Mouse (Mus musculus) gastrocnemius, adult 2 months (tissue): ENCODE measurements around the gene Rad51b. TPM values are rescaled to one million over a fixed set of nuclear protein-coding genes. Genes with fewer than 3 reads are reported as not detected.

Experiments
- DNase-seq: peaks from one replicate; pipeline ENCODE4 v3.0.0; 2022
- H3K27ac ChIP-seq: fragments of 200-600 bp; 2 replicates; pipeline ENCODE4 v1.8.1; 2022; ENCODE audit warnings: mild to moderate bottlenecking
- H3K4me3 ChIP-seq: fragments of 200-600 bp; 2 replicates; pipeline ENCODE4 v1.8.1; 2022; ENCODE audit warnings: mild to moderate bottlenecking, moderate library complexity
- CTCF ChIP-seq: fragments of 200-600 bp; IDR thresholded peaks from 2 replicates; pipeline ENCODE4 v1.8.1; 2022; ENCODE audit warnings: antibody characterized with exemption, mild to moderate bottlenecking, moderate library complexity
- intact Hi-C: fragments of 180-260 bp; cut with DNase I; formaldehyde crosslinking; loops from one replicate; pipeline ENCODE4 v1.15.1; 2025
- total RNA-seq, 2 experiments: library from RNA; stranded (reverse); gene quantifications; 2 replicates each; pipeline ENCODE4 v1.2.3; 2021

The Rad51b gene
- total RNA-seq, 2 experiments from 2014 or later: 0.11 TPM; not detected in 1

GRCm38 (mm10) chr12:79719091-79719846, 422.2 kb downstream of the Rad51b start:
- no peak for TF ChIP-seq CTCF
- intact Hi-C loops: no loop called here
- Histone ChIP-seq H3K4me3 (no peak overlapping the region), H3K27ac (no peak overlapping the region)
- no peak for DNase-seq

DNA sequence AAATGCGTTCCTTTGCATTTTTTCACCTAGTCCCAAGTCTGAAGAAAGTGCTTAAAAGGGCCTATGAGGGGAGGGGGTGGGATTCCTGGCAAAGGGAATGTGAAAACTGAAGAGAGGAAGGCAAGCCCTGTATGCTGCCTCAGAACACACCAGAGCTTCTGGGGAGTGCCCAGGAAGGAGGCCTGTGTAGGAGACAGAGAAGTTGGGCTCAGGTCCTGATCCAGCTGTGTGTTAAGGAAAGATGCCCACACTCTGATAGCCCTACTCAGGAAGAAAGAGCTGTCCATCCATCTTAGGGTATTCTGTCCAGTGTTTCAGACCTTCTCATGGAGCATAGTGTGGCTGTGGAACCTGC, 422.7 kb downstream of the Rad51b start:
- no peak overlapping the region for H3K27ac ChIP-seq
- TF ChIP-seq CTCF: no peak

DNA sequence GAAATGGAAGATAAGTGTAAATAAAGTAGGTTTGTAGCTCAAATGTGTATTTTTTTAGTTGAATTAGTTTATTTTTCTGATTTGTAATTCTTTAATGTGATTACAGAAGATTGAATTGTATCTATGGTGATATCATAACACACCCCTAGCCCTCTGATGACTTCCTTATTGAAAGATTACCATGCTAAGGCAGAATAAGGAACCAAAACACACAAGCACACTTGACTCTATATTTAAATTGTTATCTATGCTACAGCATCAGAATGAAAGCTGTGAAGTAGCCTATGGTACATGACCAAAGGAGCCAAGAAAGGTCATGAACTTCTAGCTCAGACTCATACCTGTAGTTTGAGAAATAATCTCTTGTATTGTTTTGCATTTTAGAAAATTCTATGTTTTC, 427.8 kb downstream of the Rad51b start:
- DNase-seq: no peak
- TF ChIP-seq CTCF: no peak
- intact Hi-C loops: no loop called here
- Histone ChIP-seq H3K4me3 (no peak overlapping the region), H3K27ac (peak overlapping the region; percentile 61)

More for the DNA sequence above, 422.7 kb downstream of the Rad51b start:
- DNase-seq: no peak
- H3K4me3 ChIP-seq: no peak overlapping the region
- intact Hi-C loops: no loop called here

- DNase-seq: no peak
- TF ChIP-seq CTCF: no peak
- intact Hi-C loops: no loop called here
- Histone ChIP-seq H3K27ac (peak overlapping the region; percentile 66; the same call in 1 of the 2 replicates), H3K4me3 (no peak overlapping the region)
These were observed 428.6 kb downstream of the Rad51b start for GRCm38 (mm10) chr12:79725711-79726110.

DNA sequence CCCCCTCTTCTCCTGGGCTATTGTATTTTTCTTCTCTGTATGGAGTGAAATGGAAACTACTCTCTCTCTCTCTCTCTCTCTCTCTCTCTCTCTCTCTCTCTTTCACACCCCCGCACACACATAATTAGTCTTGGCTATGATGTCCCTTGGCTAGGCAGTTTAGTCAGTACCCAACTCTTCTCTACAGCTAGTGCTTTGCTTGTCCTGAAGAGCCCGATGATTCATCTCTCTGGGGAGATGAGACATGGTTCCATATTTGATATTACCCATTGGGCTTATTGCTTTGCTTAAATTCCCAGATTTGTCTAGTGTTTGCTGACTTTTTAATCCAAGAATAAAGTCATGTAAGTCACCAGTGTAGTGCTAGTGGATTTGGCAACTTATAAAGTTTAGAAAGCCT, 429.0 kb downstream of the Rad51b start:
- Histone ChIP-seq H3K27ac (peak overlapping the region; percentile 31), H3K4me3 (no peak overlapping the region)
- no peak for TF ChIP-seq CTCF
- intact Hi-C loops: no loop called here
- DNase-seq: no peak

DNA sequence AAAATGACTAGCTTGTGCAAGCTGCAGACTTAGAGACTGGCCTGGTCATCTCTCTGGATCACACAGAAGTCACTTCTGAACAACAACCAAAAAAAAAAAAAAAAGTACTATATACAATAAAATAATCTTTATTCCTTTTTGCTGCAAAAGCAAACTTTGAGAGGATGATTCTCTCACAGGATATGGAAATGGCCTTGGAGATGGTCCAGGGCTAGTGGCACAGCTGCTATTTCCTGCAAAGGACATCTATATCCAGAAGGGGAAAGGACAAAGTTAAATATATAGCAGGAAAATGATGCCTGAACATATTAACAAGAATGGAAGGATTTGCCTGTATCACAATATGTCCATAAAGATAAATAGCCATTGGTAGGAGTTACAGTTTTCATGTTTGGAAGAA, 429.9 kb downstream of the Rad51b start:
- no peak overlapping the region for H3K4me3 ChIP-seq
- no peak for TF ChIP-seq CTCF
- DNase-seq: no peak
- peak overlapping the region; percentile 31; the same call in 1 of the 2 replicates for H3K27ac ChIP-seq
- intact Hi-C loops: no loop called here

- intact Hi-C loops: no loop called here
- TF ChIP-seq CTCF: no peak
- DNase-seq: peak; percentile 32
- Histone ChIP-seq H3K27ac (no peak overlapping the region; the same call in 1 of the 2 replicates), H3K4me3 (no peak overlapping the region)
These were observed 432.9 kb downstream of the Rad51b start for GRCm38 (mm10) chr12:79729926-79730506.

GRCm38 (mm10) chr12:79731905-79732304, 434.8 kb downstream of the Rad51b start:
- Histone ChIP-seq H3K4me3 (no peak overlapping the region), H3K27ac (peak overlapping the region; percentile 63)
- TF ChIP-seq CTCF: no peak
- DNase-seq: no peak
- intact Hi-C loops: no loop called here

- H3K4me3 ChIP-seq: no peak overlapping the region
- intact Hi-C loops: no loop called here
- no peak for TF ChIP-seq CTCF
- no peak for DNase-seq
- peak overlapping the region; percentile 63 for H3K27ac ChIP-seq
These were observed 435.5 kb downstream of the Rad51b start for GRCm38 (mm10) chr12:79732355-79733115.

DNA sequence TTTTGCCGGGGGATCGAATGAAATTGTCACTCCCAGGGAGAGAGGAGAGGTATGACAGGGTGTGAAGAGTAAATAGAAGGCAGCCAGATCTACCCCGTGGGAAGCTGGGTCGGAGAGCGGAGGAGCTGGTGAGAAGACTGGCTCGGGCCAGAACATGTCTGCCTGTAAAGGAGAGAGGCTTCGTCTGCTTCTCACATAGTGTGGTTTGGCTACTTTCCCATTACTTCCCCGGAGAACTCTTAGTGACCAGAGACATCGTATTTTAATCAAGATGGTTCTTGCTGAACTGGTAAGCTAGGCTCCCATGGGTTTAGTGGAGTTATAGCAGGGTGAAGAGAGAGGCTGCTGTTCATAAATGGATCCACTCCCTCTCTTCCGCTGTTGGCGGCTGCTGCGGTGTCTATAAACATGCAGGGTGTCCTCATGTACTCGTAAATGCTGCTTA, 438.3 kb downstream of the Rad51b start:
- peak overlapping the region; percentile 71 for H3K27ac ChIP-seq
- intact Hi-C loops: no loop called here
- DNase-seq: no peak
- no peak overlapping the region for H3K4me3 ChIP-seq
- no peak for TF ChIP-seq CTCF

- TF ChIP-seq CTCF: no peak
- Histone ChIP-seq H3K4me3 (no peak overlapping the region), H3K27ac (peak overlapping the region; percentile 71)
- no peak for DNase-seq
- intact Hi-C loops: no loop called here
These were observed 438.8 kb downstream of the Rad51b start for GRCm38 (mm10) chr12:79735882-79736281.

DNA sequence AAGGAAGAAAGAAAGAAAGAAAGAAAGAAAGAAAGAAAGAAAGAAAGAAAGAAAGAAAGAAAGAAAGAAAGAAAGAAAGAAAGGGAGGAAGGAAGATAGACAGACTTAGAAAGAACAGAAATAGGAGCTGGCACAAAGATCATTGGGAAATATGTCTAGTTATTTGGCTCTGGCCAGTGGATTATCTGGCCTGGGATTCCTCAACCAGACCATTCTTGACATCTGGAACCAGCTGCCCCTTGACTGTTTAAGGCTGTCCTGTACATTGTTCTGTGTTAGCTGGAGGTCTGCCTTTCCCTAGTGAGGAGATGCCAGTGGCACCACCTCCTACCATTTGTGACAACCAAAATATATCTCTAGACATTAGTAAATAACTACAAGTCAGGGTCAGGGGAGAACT, 441.6 kb downstream of the Rad51b start:
- no peak for TF ChIP-seq CTCF
- intact Hi-C loops: no loop called here
- Histone ChIP-seq H3K27ac (no peak overlapping the region), H3K4me3 (no peak overlapping the region)
- DNase-seq: no peak
